Mouse (Mus musculus) Muller cell, postnatal 12 days (primary cell): Measurements from ENCODE around the gene Trim16.

Experiments used
- DNase-seq: peaks from one replicate; pipeline ENCODE4 v3.0.0-alpha.2; 2015; ENCODE audit errors: inconsistent ontology term

Trim16 gene

GRCm38 (mm10) chr11:62830387-62830786, 10.4 kb downstream of the Trim16 start:
- DNase-seq = no peak

GRCm38 (mm10) chr11:62831906-62832305, 11.9 kb downstream of the Trim16 start:
- DNase-seq = peak; percentile 40

- no peak for DNase-seq
These were observed 24.5 kb downstream of the Trim16 start for GRCm38 (mm10) chr11:62844562-62844961.

- DNase-seq = no peak
These were observed 25.7 kb downstream of the Trim16 start for GRCm38 (mm10) chr11:62845730-62846129.

- DNase-seq = peak; percentile 34
These were observed 27.1 kb downstream of the Trim16 start, which contains the start of gene Fbxw10 for GRCm38 (mm10) chr11:62846961-62847654. TSS of gene Fbxw10 (plus strand) at chr11:62847069.

GRCm38 (mm10) chr11:62847655-62848191, 27.7 kb downstream of the Trim16 start:
- no peak for DNase-seq

GRCm38 (mm10) chr11:62848301-62848700, 28.3 kb downstream of the Trim16 start:
- no peak for DNase-seq

- peak; percentile 19 for DNase-seq
These were observed 31.2 kb downstream of the Trim16 start for GRCm38 (mm10) chr11:62851199-62851598.

GRCm38 (mm10) chr11:62853334-62853733, 33.3 kb downstream of the Trim16 start:
- DNase-seq = no peak

GRCm38 (mm10) chr11:62865562-62865961, 45.5 kb downstream of the Trim16 start:
- DNase-seq = no peak

GRCm38 (mm10) chr11:62866685-62867084, 46.7 kb downstream of the Trim16 start:
- no peak for DNase-seq

GRCm38 (mm10) chr11:62869201-62869600, 49.2 kb downstream of the Trim16 start:
- no peak for DNase-seq

- DNase-seq = no peak
These were observed 49.8 kb downstream of the Trim16 start for GRCm38 (mm10) chr11:62869715-62870371.

- no peak for DNase-seq
These were observed 53.4 kb downstream of the Trim16 start for GRCm38 (mm10) chr11:62873479-62873878.

- DNase-seq = no peak
These were observed 55.7 kb downstream of the Trim16 start for GRCm38 (mm10) chr11:62875696-62876095.

- no peak for DNase-seq
These were observed 56.4 kb downstream of the Trim16 start for GRCm38 (mm10) chr11:62876445-62876844.

- DNase-seq = no peak
These were observed 57.4 kb downstream of the Trim16 start for GRCm38 (mm10) chr11:62877391-62877790.

- DNase-seq = no peak
These were observed 58.7 kb downstream of the Trim16 start for GRCm38 (mm10) chr11:62878728-62879127.

- peak; percentile 99 for DNase-seq
These were observed 59.4 kb downstream of the Trim16 start, which contains the start of gene Tvp23b for GRCm38 (mm10) chr11:62879220-62880048. TSS of gene Tvp23b (plus strand) at chr11:62879455.

- DNase-seq = no peak
These were observed 63.4 kb downstream of the Trim16 start for GRCm38 (mm10) chr11:62883407-62883806.

GRCm38 (mm10) chr11:62885323-62885722, 65.3 kb downstream of the Trim16 start:
- DNase-seq = no peak

GRCm38 (mm10) chr11:62890796-62891195, 70.8 kb downstream of the Trim16 start:
- no peak for DNase-seq
